Mouse (Mus musculus) naive thymus-derived CD4-positive, alpha-beta T cell, adult 2 months (primary cell): ENCODE results near the gene Gm6525.

Experiments
- DNase-seq: peaks from one replicate; pipeline ENCODE4 v3.0.0-alpha.2; 2011; ENCODE audit warnings: low read depth

Gm6525 gene

GRCm38 (mm10) chr3:84172406-84172805, 1.5 kb upstream of the Gm6525 start:
- no peak for DNase-seq

GRCm38 (mm10) chr3:84175337-84176315, 1.7 kb downstream of the Gm6525 start:
- peak; percentile 73 for DNase-seq

- no peak for DNase-seq
Observed at GRCm38 (mm10) chr3:84177834-84178233, 3.9 kb downstream of the Gm6525 start.

GRCm38 (mm10) chr3:84180304-84180703, 6.4 kb downstream of the Gm6525 start:
- no peak for DNase-seq

- no peak for DNase-seq
Observed at GRCm38 (mm10) chr3:84181102-84181501, 7.2 kb downstream of the Gm6525 start.

- DNase-seq = no peak
Observed at GRCm38 (mm10) chr3:84181717-84182116, 7.8 kb downstream of the Gm6525 start.

- DNase-seq = peak; percentile 9
Observed at GRCm38 (mm10) chr3:84189629-84190173, 15.8 kb downstream of the Gm6525 start.

- peak; percentile 14 for DNase-seq
Observed at GRCm38 (mm10) chr3:84190513-84191061, 16.7 kb downstream of the Gm6525 start.

- DNase-seq = no peak
Observed at GRCm38 (mm10) chr3:84191141-84191881, 17.4 kb downstream of the Gm6525 start.

- DNase-seq = no peak
Observed at GRCm38 (mm10) chr3:84193881-84194280, 20.0 kb downstream of the Gm6525 start.

GRCm38 (mm10) chr3:84198229-84198628, 24.3 kb downstream of the Gm6525 start:
- DNase-seq = no peak

GRCm38 (mm10) chr3:84199516-84199915, 25.6 kb downstream of the Gm6525 start:
- no peak for DNase-seq

- DNase-seq = no peak
Observed at GRCm38 (mm10) chr3:84200559-84201420, 26.9 kb downstream of the Gm6525 start.

- DNase-seq = no peak
Observed at GRCm38 (mm10) chr3:84204640-84205039, 30.7 kb downstream of the Gm6525 start.

- no peak for DNase-seq
Observed at GRCm38 (mm10) chr3:84205650-84206049, 31.7 kb downstream of the Gm6525 start.

GRCm38 (mm10) chr3:84206106-84206505, 32.2 kb downstream of the Gm6525 start:
- no peak for DNase-seq

GRCm38 (mm10) chr3:84207366-84207765, 33.5 kb downstream of the Gm6525 start:
- DNase-seq = no peak

- DNase-seq = no peak
Observed at GRCm38 (mm10) chr3:84208475-84208874, 34.6 kb downstream of the Gm6525 start.

- no peak for DNase-seq
Observed at GRCm38 (mm10) chr3:84208917-84209513, 35.1 kb downstream of the Gm6525 start.

GRCm38 (mm10) chr3:84211340-84211875, 37.5 kb downstream of the Gm6525 start:
- DNase-seq = no peak

GRCm38 (mm10) chr3:84214501-84214900, 40.6 kb downstream of the Gm6525 start:
- DNase-seq = no peak
